Mouse (Mus musculus) lung, postnatal 10 days (tissue): ENCODE results near the gene Pecam1.
"Not testable (repeated sequence)": the region's sequence is repeated elsewhere in the genome, so short reads cannot be mapped to it uniquely, and the experiment has no call there.

ENCODE experiments used
- DNase-seq: peaks from one replicate; pipeline ENCODE4 v3.0.0; 2021

Gene Pecam1

GRCm38 (mm10) chr11:106750121-106750751, at the start of gene Pecam1:
TSS of gene Pecam1 (minus strand) at chr11:106750628.
- DNase-seq = no peak

- peak; percentile 44 for DNase-seq
Measured at GRCm38 (mm10) chr11:106795679-106796078, 45.3 kb upstream of the Pecam1 start.

GRCm38 (mm10) chr11:106793846-106794245, 43.4 kb upstream of the Pecam1 start:
- no peak for DNase-seq

- no peak for DNase-seq
Measured at GRCm38 (mm10) chr11:106789649-106790048, 39.2 kb upstream of the Pecam1 start.

- DNase-seq = peak; percentile 99
Measured at GRCm38 (mm10) chr11:106788775-106789459, 38.5 kb upstream of the Pecam1 start, which contains the start of the genes Ddx5 and Cep95. TSS of gene Ddx5 (minus strand) at chr11:106789185. TSS of gene Cep95 (plus strand) at chr11:106789252.

GRCm38 (mm10) chr11:106788026-106788774, 37.8 kb upstream of the Pecam1 start:
- peak; percentile 98 for DNase-seq

- DNase-seq = peak; percentile 94
Measured at GRCm38 (mm10) chr11:106787131-106788025, 37.0 kb upstream of the Pecam1 start.

- no peak for DNase-seq
Measured at GRCm38 (mm10) chr11:106785043-106785442, 34.6 kb upstream of the Pecam1 start.

- DNase-seq = no peak
Measured at GRCm38 (mm10) chr11:106784476-106784875, 34.0 kb upstream of the Pecam1 start.

- no peak for DNase-seq
Measured at GRCm38 (mm10) chr11:106782841-106783764, 32.7 kb upstream of the Pecam1 start.

GRCm38 (mm10) chr11:106782271-106782670, 31.8 kb upstream of the Pecam1 start:
- not testable (repeated sequence) for DNase-seq

GRCm38 (mm10) chr11:106780590-106781220, 30.3 kb upstream of the Pecam1 start:
- no peak for DNase-seq

GRCm38 (mm10) chr11:106780089-106780425, 29.6 kb upstream of the Pecam1 start:
- DNase-seq = no peak

GRCm38 (mm10) chr11:106779388-106780088, 29.1 kb upstream of the Pecam1 start, which contains the start of gene Polg2:
TSS of gene Polg2 (minus strand) at chr11:106779537.
- peak; percentile 93 for DNase-seq

GRCm38 (mm10) chr11:106778589-106779387, 28.4 kb upstream of the Pecam1 start:
- no peak for DNase-seq

GRCm38 (mm10) chr11:106778132-106778531, 27.7 kb upstream of the Pecam1 start:
- no peak for DNase-seq

- no peak for DNase-seq
Measured at GRCm38 (mm10) chr11:106777395-106777794, 27.0 kb upstream of the Pecam1 start.

GRCm38 (mm10) chr11:106776960-106777359, 26.5 kb upstream of the Pecam1 start:
- peak; percentile 42 for DNase-seq

- no peak for DNase-seq
Measured at GRCm38 (mm10) chr11:106773061-106773460, 22.6 kb upstream of the Pecam1 start.
